In the genomic region with DNA sequence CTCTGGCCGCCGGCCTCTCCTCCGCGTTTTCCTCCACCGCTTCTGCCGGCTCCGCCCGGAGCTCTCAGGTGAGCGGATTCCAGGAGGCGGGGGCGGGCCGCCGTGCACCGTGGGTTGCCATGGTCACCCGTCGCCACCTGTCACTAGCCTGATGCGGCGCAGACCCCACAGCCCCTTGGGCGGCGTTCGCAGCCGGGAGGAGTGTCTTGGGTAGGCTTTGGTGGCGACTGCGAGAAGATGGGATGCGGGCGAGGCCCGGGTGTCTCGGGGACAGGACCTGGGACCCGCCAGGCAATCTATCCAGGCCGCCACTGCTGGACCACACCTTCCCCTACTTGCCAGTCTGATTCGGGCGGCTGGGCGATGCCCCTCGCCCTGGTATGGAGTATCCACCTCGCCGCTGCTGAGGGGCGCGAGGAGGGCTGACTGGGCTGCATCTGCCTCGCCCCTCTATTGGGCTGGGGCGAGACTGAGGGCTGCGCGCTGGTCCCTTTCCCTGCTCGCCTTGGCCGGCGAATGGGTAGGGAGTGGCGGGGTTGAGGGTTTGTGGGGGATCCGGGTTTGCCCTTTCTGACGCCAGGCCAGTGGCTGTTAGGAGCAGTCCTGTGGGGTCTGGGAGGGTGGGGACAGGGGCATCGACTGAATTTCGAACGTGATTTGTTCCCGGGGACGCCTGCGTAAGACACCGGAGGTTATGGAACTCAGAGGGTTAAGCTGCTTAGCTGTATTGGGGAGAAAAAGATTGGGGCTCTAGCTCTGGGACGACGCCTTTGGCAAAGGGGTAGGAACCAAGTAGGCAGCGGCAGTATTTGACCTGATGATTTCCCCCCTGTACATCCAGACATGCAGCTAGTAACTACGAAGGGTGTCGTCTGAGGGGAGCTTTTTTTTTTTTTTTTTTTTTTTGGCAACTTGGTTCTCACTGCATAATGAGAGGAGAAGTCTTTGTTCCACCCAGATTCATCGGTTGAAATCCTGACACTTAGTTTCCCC, we compare ENCODE assay signal across 7 mouse cellular contexts. TPM values are rescaled to one million over a fixed set of nuclear protein-coding genes. Genes with fewer than 3 reads are reported as not detected.
DNase-seq lines count a peak whose midpoint lies in the region; ATAC-seq and TF ChIP-seq lines count a peak whose summit lies in the region.

No protein-coding gene starts in this region.

- WGBS in lung, adult 2 months, result under 1% methylated on average over 61 of the region's 61 CpGs
- under 1% methylated on average over 61 of the region's 61 CpGs for WGBS in forebrain, embryonic 14.5 days
- under 1% methylated on average over 61 of the region's 61 CpGs for WGBS in liver, embryonic 15.5 days (ENCODE audit: insufficient replicate concordance)
- WGBS in stomach, embryonic 14.5 days, result under 1% methylated on average over 61 of the region's 61 CpGs

- no peak for TF ChIP-seq POLR2A in lung, adult 2 months (IDR thresholded peaks at IDR 0.05; ENCODE audit: borderline replicate concordance, extremely low read depth, low read depth, low read length)

- H3K36me3 ChIP-seq in forebrain, embryonic 14.5 days (ENCODE audit: control insufficient read depth, insufficient read depth, low read length), result no peaks in the 10 kb centered on the region
- H3K36me3 ChIP-seq in liver, embryonic 15.5 days (replicated peaks), result no peaks in the 10 kb centered on the region
- H3K36me3 ChIP-seq in stomach, embryonic 14.5 days (ENCODE audit: control insufficient read depth, insufficient read depth, low read length), result no peaks in the 10 kb centered on the region

- peak; percentile 82 for ATAC-seq in forebrain, embryonic 14.5 days
- no peak; the same call in 1 of the 2 replicates for ATAC-seq in liver, embryonic 15.5 days (ENCODE audit: insufficient read depth)
- ATAC-seq in stomach, embryonic 14.5 days (ENCODE audit: insufficient number of reproducible peaks, insufficient read depth, low FRiP score, low read depth), result peak; percentile 80

- no peak for DNase-seq in lung, adult 2 months
- no peak for DNase-seq in lung, postnatal 14 days
- DNase-seq in forebrain, embryonic 14.5 days (ENCODE audit: low spot score), result peak; percentile 59
- DNase-seq in left cerebral cortex, adult 8-10 months (ENCODE audit: low spot score in 2 of 2), result no peak

- H3K27ac ChIP-seq in brown adipose tissue, adult 24 weeks (replicated peaks; ENCODE audit: low read depth, low read length), result no peak overlapping the region
- H3K27ac ChIP-seq in forebrain, embryonic 14.5 days (ENCODE audit: low read depth, low read length), result peak overlapping the region; percentile 96
- peak overlapping the region; percentile 85 for H3K27ac ChIP-seq in liver, embryonic 15.5 days (replicated peaks)
- peak overlapping the region; percentile 71 for H3K27ac ChIP-seq in stomach, embryonic 14.5 days (ENCODE audit: low read length)

- H3K4me2 ChIP-seq in forebrain, embryonic 14.5 days (ENCODE audit: low read length), result peak overlapping the region; percentile 68
- peak overlapping the region; percentile 100 for H3K4me2 ChIP-seq in liver, embryonic 15.5 days
- H3K4me2 ChIP-seq in stomach, embryonic 14.5 days (replicated peaks; ENCODE audit: low read depth, low read length), result peak overlapping the region; percentile 95

- no peak for TF ChIP-seq CTCF in lung, adult 2 months (IDR thresholded peaks at IDR 0.05; ENCODE audit: insufficient read depth, low read length)

- no peaks in the 10 kb centered on the region; the same call in 1 of the 2 replicates for H3K4me1 ChIP-seq in lung, adult 2 months (ENCODE audit: control insufficient read depth, insufficient read depth, low read length)
- H3K4me1 ChIP-seq in brown adipose tissue, adult 24 weeks (ENCODE audit: control insufficient read depth, insufficient read depth, insufficient read length, low read length), result no peaks in the 10 kb centered on the region
- peaks cover 6% of the 10 kb centered on the region for H3K4me1 ChIP-seq in forebrain, embryonic 14.5 days (ENCODE audit: control insufficient read depth, insufficient read depth, low read length)
- peaks cover 22% of the 10 kb centered on the region for H3K4me1 ChIP-seq in liver, embryonic 15.5 days (replicated peaks)
- H3K4me1 ChIP-seq in stomach, embryonic 14.5 days (ENCODE audit: control insufficient read depth, insufficient read depth, low read length), result peaks cover 7% of the 10 kb centered on the region; the same call in 1 of the 2 replicates

- no peaks in the 10 kb centered on the region for H3K27me3 ChIP-seq in forebrain, embryonic 14.5 days (replicated peaks; ENCODE audit: control insufficient read depth, insufficient read depth, low read length)
- peaks cover 13% of the 10 kb centered on the region; the same call in 1 of the 2 replicates for H3K27me3 ChIP-seq in liver, embryonic 15.5 days
- H3K27me3 ChIP-seq in stomach, embryonic 14.5 days (ENCODE audit: control insufficient read depth, insufficient read depth, low read length), result no peaks in the 10 kb centered on the region

- H3K9me3 ChIP-seq in forebrain, embryonic 14.5 days (replicated peaks; ENCODE audit: control insufficient read depth, low read length), result no peaks in the 10 kb centered on the region
- H3K9me3 ChIP-seq in liver, embryonic 15.5 days (replicated peaks), result no peaks in the 10 kb centered on the region
- H3K9me3 ChIP-seq in stomach, embryonic 14.5 days (ENCODE audit: control insufficient read depth, low read depth, low read length), result no peaks in the 10 kb centered on the region

- H3K4me3 ChIP-seq in lung, adult 2 months (replicated peaks; ENCODE audit: extremely low read depth, low read depth, low read length), result peak overlapping the region; percentile 85
- peak overlapping the region; percentile 90 for H3K4me3 ChIP-seq in brown adipose tissue, adult 24 weeks (ENCODE audit: insufficient read depth, low read depth, low read length)
- H3K4me3 ChIP-seq in forebrain, embryonic 14.5 days (ENCODE audit: low read depth, low read length), result peak overlapping the region; percentile 95
- peak overlapping the region; percentile 91 for H3K4me3 ChIP-seq in liver, embryonic 15.5 days (replicated peaks)
- H3K4me3 ChIP-seq in stomach, embryonic 14.5 days (ENCODE audit: low read depth, low read length), result peak overlapping the region; percentile 55

- H3K9ac ChIP-seq in forebrain, embryonic 14.5 days (ENCODE audit: low read length), result peak overlapping the region; percentile 94
- peak overlapping the region; percentile 85 for H3K9ac ChIP-seq in liver, embryonic 15.5 days
- H3K9ac ChIP-seq in stomach, embryonic 14.5 days (replicated peaks; ENCODE audit: low read depth, low read length), result peak overlapping the region; percentile 43

RNA-seq across cellular contexts. Expression of gene Wdr47, which starts 0.7 kb away (rescaled TPM):
- polyA plus RNA-seq in lung, adult 2 months (2012; rRNA removed), result 5.7 and 8.3 TPM in 2 replicates
- 4.5 and 5.3 TPM in 2 replicates for polyA plus RNA-seq in brown adipose tissue, adult 24 weeks (2012; ENCODE audit: insufficient read depth, insufficient read length, missing spikeins)
- 87.8 and 112 TPM in 2 replicates for polyA plus RNA-seq in forebrain, embryonic 14.5 days (2014; fragmentation: Nextera tagmentation; extraction: Ambion mirVana)
- polyA plus RNA-seq in liver, embryonic 15.5 days (2015; fragmentation: Nextera tagmentation; extraction: Ambion mirVana), result 1.1 and 1.8 TPM in 2 replicates
- 14.0 and 15.3 TPM in 2 replicates for polyA plus RNA-seq in stomach, embryonic 14.5 days (2014; fragmentation: Nextera tagmentation; extraction: Ambion mirVana)
- total RNA-seq in left cerebral cortex, adult 8-10 months (2022), result 100 to 1,000 TPM; 114 to 149 (median 124) TPM

RNA-seq across cellular contexts. Expression of gene Taf13, which starts 20.3 kb away (rescaled TPM):
- 2.0 and 4.0 TPM in 2 replicates for polyA plus RNA-seq in lung, adult 2 months (2012; rRNA removed)
- polyA plus RNA-seq in brown adipose tissue, adult 24 weeks (2012; ENCODE audit: insufficient read depth, insufficient read length, missing spikeins), result 23.7 and 42.7 TPM in 2 replicates
- polyA plus RNA-seq in forebrain, embryonic 14.5 days (2014; fragmentation: Nextera tagmentation; extraction: Ambion mirVana), result 51.8 and 54.1 TPM in 2 replicates
- polyA plus RNA-seq in liver, embryonic 15.5 days (2015; fragmentation: Nextera tagmentation; extraction: Ambion mirVana), result 9.5 and 10.4 TPM in 2 replicates
- polyA plus RNA-seq in stomach, embryonic 14.5 days (2014; fragmentation: Nextera tagmentation; extraction: Ambion mirVana), result 44.5 and 46.8 TPM in 2 replicates
- total RNA-seq in left cerebral cortex, adult 8-10 months (2022), result 10 to 100 TPM; 21.8 to 24.8 (median 22.1) TPM

RNA-seq across cellular contexts. Expression of gene Tmem167b, which starts 29.6 kb away (rescaled TPM):
- polyA plus RNA-seq in lung, adult 2 months (2012; rRNA removed), result 7.0 and 9.8 TPM in 2 replicates
- 24.1 and 27.7 TPM in 2 replicates for polyA plus RNA-seq in brown adipose tissue, adult 24 weeks (2012; ENCODE audit: insufficient read depth, insufficient read length, missing spikeins)
- 56.3 and 62.0 TPM in 2 replicates for polyA plus RNA-seq in forebrain, embryonic 14.5 days (2014; fragmentation: Nextera tagmentation; extraction: Ambion mirVana)
- polyA plus RNA-seq in liver, embryonic 15.5 days (2015; fragmentation: Nextera tagmentation; extraction: Ambion mirVana), result 15.1 and 16.2 TPM in 2 replicates
- polyA plus RNA-seq in stomach, embryonic 14.5 days (2014; fragmentation: Nextera tagmentation; extraction: Ambion mirVana), result 41.1 and 46.0 TPM in 2 replicates
- 10 to 100 TPM; 46.4 to 52.3 (median 48.7) TPM for total RNA-seq in left cerebral cortex, adult 8-10 months (2022)

RNA-seq across cellular contexts. Expression of gene 5330417C22Rik, which starts 55.5 kb away (rescaled TPM):
- polyA plus RNA-seq in lung, adult 2 months (2012; rRNA removed), result 45.7 and 56.3 TPM in 2 replicates
- not detected in 2 replicates for polyA plus RNA-seq in brown adipose tissue, adult 24 weeks (2012; ENCODE audit: insufficient read depth, insufficient read length, missing spikeins)
- 8.7 and 12.2 TPM in 2 replicates for polyA plus RNA-seq in forebrain, embryonic 14.5 days (2014; fragmentation: Nextera tagmentation; extraction: Ambion mirVana)
- 0.26 and 0.71 TPM in 2 replicates for polyA plus RNA-seq in liver, embryonic 15.5 days (2015; fragmentation: Nextera tagmentation; extraction: Ambion mirVana)
- 7.4 and 15.0 TPM in 2 replicates for polyA plus RNA-seq in stomach, embryonic 14.5 days (2014; fragmentation: Nextera tagmentation; extraction: Ambion mirVana)
- total RNA-seq in left cerebral cortex, adult 8-10 months (2022), result 10 to 100 TPM; 29.3 to 41.9 (median 35.1) TPM

RNA-seq across cellular contexts. Expression of gene 1700013F07Rik, which starts 57.9 kb away (rescaled TPM):
- 7.1 and 7.7 TPM in 2 replicates for polyA plus RNA-seq in lung, adult 2 months (2012; rRNA removed)
- not detected in 2 replicates for polyA plus RNA-seq in brown adipose tissue, adult 24 weeks (2012; ENCODE audit: insufficient read depth, insufficient read length, missing spikeins)
- 1.3 and 2.0 TPM in 2 replicates for polyA plus RNA-seq in forebrain, embryonic 14.5 days (2014; fragmentation: Nextera tagmentation; extraction: Ambion mirVana)
- polyA plus RNA-seq in liver, embryonic 15.5 days (2015; fragmentation: Nextera tagmentation; extraction: Ambion mirVana), result not detected in 2 replicates
- 0.42 and 0.65 TPM in 2 replicates for polyA plus RNA-seq in stomach, embryonic 14.5 days (2014; fragmentation: Nextera tagmentation; extraction: Ambion mirVana)
- total RNA-seq in left cerebral cortex, adult 8-10 months (2022), result 1 to 10 TPM; 2.2 to 3.5 (median 2.7) TPM

Comparison
In these comparisons a context has a peak if more than half of its experiments do, and no peak if none do; other contexts are left out.
1. H3K9ac ChIP-seq: peak in every context shown above with its lines; median percentile 94 in forebrain, embryonic 14.5 days; 85 in liver, embryonic 15.5 days; 43 in stomach, embryonic 14.5 days.